Mouse (Mus musculus) bone marrow macrophage, adult 2 months (primary cell): ENCODE results near the gene Btbd6.

Experiments
- CTCF ChIP-seq: IDR thresholded peaks from 2 replicates; pipeline ENCODE4 v1.5.1; 2012; ENCODE audit warnings: low read depth, mild to moderate bottlenecking, low read length, moderate library complexity
- POLR2A ChIP-seq: IDR thresholded peaks from 2 replicates; pipeline ENCODE4 v1.6.1; 2012; ENCODE audit warnings: mild to moderate bottlenecking, low read depth, low read length, borderline replicate concordance

DNA sequence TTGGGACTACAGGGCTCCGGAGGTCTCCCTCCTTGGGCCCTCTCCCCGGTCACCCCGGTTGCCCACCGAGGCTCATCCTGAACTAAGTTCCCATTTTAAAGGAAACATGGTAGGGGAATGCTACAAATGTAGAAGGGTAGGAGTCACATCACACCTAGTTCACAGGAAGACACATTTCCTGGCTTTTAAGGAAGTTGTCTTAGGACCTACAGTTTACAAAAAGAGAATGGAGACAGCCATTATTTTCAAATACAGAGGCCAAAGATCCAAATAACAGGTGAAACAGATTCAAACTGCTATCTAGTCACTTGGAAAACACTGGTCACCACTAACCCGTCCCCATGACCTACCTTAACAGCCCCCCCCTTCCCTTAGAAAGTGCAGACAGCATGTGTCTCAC, 36.2 kb downstream of the Btbd6 start:
- TF ChIP-seq POLR2A (no peak), CTCF (no peak)
